Mouse (Mus musculus) midbrain, embryonic 10.5 days (tissue): ENCODE data around the gene Tmem208. TPM values are rescaled to one million over a fixed set of nuclear protein-coding genes. Genes with fewer than 3 reads are reported as not detected.

Experiments
- DNase-seq: peaks from one replicate; pipeline ENCODE4 v3.0.0-alpha.2; 2017; ENCODE audit warnings: low spot score
- H3K27ac ChIP-seq: fragments of 300-500 bp; sonication (generic); replicated peaks from 2 replicates; pipeline ENCODE4 v1.5.1; 2016; ENCODE audit warnings: mild to moderate bottlenecking
- H3K27me3 ChIP-seq: fragments of 300-500 bp; sonication (generic); 2 replicates; pipeline ENCODE4 v1.6.1; 2016; ENCODE audit warnings: low read depth, mild to moderate bottlenecking; ENCODE audit not compliant: poor library complexity, severe bottlenecking
- H3K36me3 ChIP-seq: fragments of 300-500 bp; sonication (generic); 2 replicates; pipeline ENCODE4 v1.6.1; 2016; ENCODE audit warnings: mild to moderate bottlenecking, moderate library complexity
- H3K4me1 ChIP-seq: fragments of 300-500 bp; sonication (generic); 2 replicates; pipeline ENCODE4 v1.6.1; 2016
- H3K4me3 ChIP-seq: fragments of 300-500 bp; sonication (generic); 2 replicates; pipeline ENCODE4 v1.5.1; 2016; ENCODE audit warnings: mild to moderate bottlenecking, moderate library complexity
- H3K9me3 ChIP-seq: fragments of 300-500 bp; sonication (generic); replicated peaks from 2 replicates; pipeline ENCODE4 v1.6.1; 2016; ENCODE audit warnings: mild to moderate bottlenecking
- WGBS: fragments of 180-500 bp; shearing (Covaris S2); methylation state at CpG from one replicate; pipeline ENCODE4 v1.1.7; 2016; 5-methylcytosine and 5-hydroxymethylcytosine counted together
- polyA plus RNA-seq: library from polyadenylated mRNA; unstranded; fragments of >200 nt; fragmentation: Nextera tagmentation; extraction: Ambion mirVana; gene quantifications from 2 replicates; pipeline ENCODE4 v1.2.1, GENCODE M21; 2016

Gene Tmem208
- polyA plus RNA-seq, 1 experiment from 2014 or later = 105 TPM

GRCm38 (mm10) chr8:105304325-105305210 is 21.6 kb upstream of the Tmem208 start:
- no peak for DNase-seq

GRCm38 (mm10) chr8:105305211-105306145 is 20.7 kb upstream of the Tmem208 start, which contains the start of gene Elmo3:
Elmo3 (plus strand) TSS chr8:105305601.
- peaks cover 95% of the 10 kb centered on the region for H3K36me3 ChIP-seq
- H3K27me3 ChIP-seq = no peaks in the 10 kb centered on the region

More at GRCm38 (mm10) chr8:105304325-105305210, 21.6 kb upstream of the Tmem208 start:
- 89% methylated on average over 9 of the region's 9 CpGs for WGBS
- Histone ChIP-seq H3K4me1 (peaks cover 14% of the 10 kb centered on the region), H3K9me3 (no peaks in the 10 kb centered on the region), H3K36me3 (peaks cover 95% of the 10 kb centered on the region), H3K27me3 (no peaks in the 10 kb centered on the region), H3K27ac (no peak overlapping the region), H3K4me3 (no peak overlapping the region)

GRCm38 (mm10) chr8:105306146-105306691 is 19.9 kb upstream of the Tmem208 start:
- Histone ChIP-seq H3K27ac (peak overlapping the region; percentile 61; the same call in 1 of the 2 replicates), H3K4me3 (peak overlapping the region; percentile 42), H3K4me1 (peaks cover 14% of the 10 kb centered on the region), H3K36me3 (peaks cover 93% of the 10 kb centered on the region), H3K27me3 (no peaks in the 10 kb centered on the region), H3K9me3 (no peaks in the 10 kb centered on the region)
- DNase-seq = no peak
- 68% methylated on average over 5 of the region's 5 CpGs for WGBS

More at GRCm38 (mm10) chr8:105305211-105306145, 20.7 kb upstream of the Tmem208 start, which contains the start of gene Elmo3:
- peak within 1 kb of the TSS; percentile 42 for H3K4me3 ChIP-seq
- 9% methylated on average over 30 of the region's 30 CpGs for WGBS
- H3K27ac ChIP-seq = peak within 1 kb of the TSS; percentile 61
- DNase-seq = peak; percentile 42
- no peaks in the 10 kb centered on the region for H3K9me3 ChIP-seq
- peaks cover 14% of the 10 kb centered on the region for H3K4me1 ChIP-seq

- no peak for DNase-seq
- Histone ChIP-seq H3K36me3 (peaks cover 93% of the 10 kb centered on the region), H3K27me3 (no peaks in the 10 kb centered on the region)
Observed at GRCm38 (mm10) chr8:105307670-105308069, 18.5 kb upstream of the Tmem208 start.

GRCm38 (mm10) chr8:105308428-105308827 is 17.7 kb upstream of the Tmem208 start:
- Histone ChIP-seq H3K36me3 (peaks cover 93% of the 10 kb centered on the region), H3K27ac (no peak overlapping the region), H3K4me3 (no peak overlapping the region), H3K4me1 (peaks cover 14% of the 10 kb centered on the region), H3K9me3 (no peaks in the 10 kb centered on the region), H3K27me3 (no peaks in the 10 kb centered on the region)
- DNase-seq = no peak
- WGBS = 95% methylated on average over 10 of the region's 10 CpGs

More at GRCm38 (mm10) chr8:105307670-105308069, 18.5 kb upstream of the Tmem208 start:
- Histone ChIP-seq H3K9me3 (no peaks in the 10 kb centered on the region), H3K4me3 (no peak overlapping the region), H3K27ac (no peak overlapping the region), H3K4me1 (peaks cover 14% of the 10 kb centered on the region)
- 93% methylated on average over 13 of the region's 13 CpGs for WGBS

- no peak overlapping the region for H3K4me3 ChIP-seq
- H3K9me3 ChIP-seq = no peaks in the 10 kb centered on the region
- peaks cover 18% of the 10 kb centered on the region for H3K4me1 ChIP-seq
- 83% methylated on average over 15 of the region's 15 CpGs for WGBS
- H3K27me3 ChIP-seq = no peaks in the 10 kb centered on the region
- no peak for DNase-seq
- H3K27ac ChIP-seq = no peak overlapping the region
- peaks cover 93% of the 10 kb centered on the region for H3K36me3 ChIP-seq
Observed at GRCm38 (mm10) chr8:105309142-105309847, 16.9 kb upstream of the Tmem208 start.

GRCm38 (mm10) chr8:105310118-105310517 is 16.0 kb upstream of the Tmem208 start:
- Histone ChIP-seq H3K4me3 (no peak overlapping the region), H3K27me3 (no peaks in the 10 kb centered on the region), H3K4me1 (peaks cover 17% of the 10 kb centered on the region), H3K36me3 (peaks cover 94% of the 10 kb centered on the region), H3K9me3 (no peaks in the 10 kb centered on the region), H3K27ac (no peak overlapping the region)
- no peak for DNase-seq
- 92% methylated on average over 8 of the region's 8 CpGs for WGBS

GRCm38 (mm10) chr8:105311718-105312117 is 14.4 kb upstream of the Tmem208 start:
- H3K9me3 ChIP-seq = no peaks in the 10 kb centered on the region
- 91% methylated on average over 1 of the region's 1 CpGs for WGBS
- DNase-seq = no peak

GRCm38 (mm10) chr8:105312891-105313481 is 13.2 kb upstream of the Tmem208 start:
- 0 out of 2 replicates have a peak, but pooled peaks cover 4% of the 10 kb centered on the region for H3K4me1 ChIP-seq
- no peak for DNase-seq
- H3K36me3 ChIP-seq = peaks cover 98% of the 10 kb centered on the region
- H3K4me3 ChIP-seq = no peak overlapping the region
- no peak overlapping the region for H3K27ac ChIP-seq
- WGBS = 95% methylated on average over 8 of the region's 8 CpGs
- no peaks in the 10 kb centered on the region for H3K9me3 ChIP-seq
- H3K27me3 ChIP-seq = no peaks in the 10 kb centered on the region

More at GRCm38 (mm10) chr8:105311718-105312117, 14.4 kb upstream of the Tmem208 start:
- Histone ChIP-seq H3K4me3 (no peak overlapping the region), H3K36me3 (peaks cover 98% of the 10 kb centered on the region), H3K4me1 (0 out of 2 replicates have a peak, but pooled peaks cover 4% of the 10 kb centered on the region), H3K27me3 (no peaks in the 10 kb centered on the region), H3K27ac (no peak overlapping the region)

- H3K4me3 ChIP-seq = no peak overlapping the region
- no peak for DNase-seq
- peaks cover 98% of the 10 kb centered on the region for H3K36me3 ChIP-seq
Observed at GRCm38 (mm10) chr8:105313622-105314402, 12.3 kb upstream of the Tmem208 start.

More at GRCm38 (mm10) chr8:105313622-105314402, 12.3 kb upstream of the Tmem208 start:
- Histone ChIP-seq H3K4me1 (0 out of 2 replicates have a peak, but pooled peaks cover 4% of the 10 kb centered on the region), H3K27me3 (no peaks in the 10 kb centered on the region), H3K27ac (no peak overlapping the region), H3K9me3 (no peaks in the 10 kb centered on the region)
- 78% methylated on average over 9 of the region's 9 CpGs for WGBS
